Mouse (Mus musculus) kidney, adult 2 months (tissue): ENCODE measurements around the gene Pfkfb2. TPM values are rescaled to one million over a fixed set of nuclear protein-coding genes. Genes with fewer than 3 reads are reported as not detected.

Source experiments
- DNase-seq: peaks from one replicate; pipeline ENCODE4 v3.0.0; 2021
- H3K27ac ChIP-seq: fragments of 200-500 bp; 2 replicates; pipeline ENCODE4 v1.5.1; 2012; ENCODE audit warnings: low read depth, low read length, control low read depth, inconsistent platforms; ENCODE audit not compliant: insufficient read depth
- H3K27me3 ChIP-seq: fragments of 200-500 bp; replicated peaks from 2 replicates; pipeline ENCODE4 v1.6.1; 2012; ENCODE audit warnings: mild to moderate bottlenecking, moderate library complexity, low read length, inconsistent platforms; ENCODE audit not compliant: control insufficient read depth, insufficient read depth
- H3K36me3 ChIP-seq: fragments of 200-500 bp; 2 replicates; pipeline ENCODE4 v1.6.1; 2012; ENCODE audit warnings: mild to moderate bottlenecking, moderate library complexity, low read length, inconsistent platforms; ENCODE audit not compliant: control insufficient read depth, insufficient read depth
- H3K4me1 ChIP-seq: fragments of 200-500 bp; 2 replicates; pipeline ENCODE4 v1.6.1; 2011; ENCODE audit warnings: low read length; ENCODE audit not compliant: control insufficient read depth, insufficient read depth
- H3K4me3 ChIP-seq: fragments of 200-500 bp; 2 replicates; pipeline ENCODE4 v1.5.1; 2011; ENCODE audit warnings: mild to moderate bottlenecking, low read depth, low read length, control low read depth; ENCODE audit not compliant: insufficient read depth
- CTCF ChIP-seq: fragments of 200-500 bp; conservative IDR thresholded peaks from 2 replicates; pipeline ENCODE4 v1.5.1; 2011; ENCODE audit warnings: low read depth, mild to moderate bottlenecking, control low read depth, low read length, moderate library complexity, mixed read lengths; ENCODE audit not compliant: insufficient read depth, insufficient read length
- POLR2A ChIP-seq: fragments of 200-500 bp; IDR thresholded peaks from one replicate; pipeline ENCODE4 v1.6.1; 2011; ENCODE audit warnings: low read depth, low read length, control low read depth
- WGBS: fragments of 180-500 bp; shearing (Covaris S2); methylation state at CpG from one replicate; pipeline ENCODE4 v1.1.7; 2018; 5-methylcytosine and 5-hydroxymethylcytosine counted together
- polyA plus RNA-seq: library from polyadenylated mRNA; depleted of rRNA; stranded (reverse); fragments of >200 nt; gene quantifications from 2 replicates; pipeline ENCODE4 v1.2.3, GENCODE M21; 2012

The Pfkfb2 gene
- polyA plus RNA-seq, 1 experiment = 9.2 TPM

GRCm38 (mm10) chr1:130737916-130738315 lies 8.9 kb upstream of the Pfkfb2 start:
- H3K4me3 ChIP-seq = no peak overlapping the region
- no peak for TF ChIP-seq CTCF
- TF ChIP-seq POLR2A = no peak
- no peaks in the 10 kb centered on the region for H3K36me3 ChIP-seq
- WGBS = 90% methylated on average over 7 of the region's 7 CpGs
- no peak for DNase-seq
- H3K27me3 ChIP-seq = no peaks in the 10 kb centered on the region
- peaks cover 8% of the 10 kb centered on the region for H3K4me1 ChIP-seq
- H3K27ac ChIP-seq = no peak overlapping the region

DNA sequence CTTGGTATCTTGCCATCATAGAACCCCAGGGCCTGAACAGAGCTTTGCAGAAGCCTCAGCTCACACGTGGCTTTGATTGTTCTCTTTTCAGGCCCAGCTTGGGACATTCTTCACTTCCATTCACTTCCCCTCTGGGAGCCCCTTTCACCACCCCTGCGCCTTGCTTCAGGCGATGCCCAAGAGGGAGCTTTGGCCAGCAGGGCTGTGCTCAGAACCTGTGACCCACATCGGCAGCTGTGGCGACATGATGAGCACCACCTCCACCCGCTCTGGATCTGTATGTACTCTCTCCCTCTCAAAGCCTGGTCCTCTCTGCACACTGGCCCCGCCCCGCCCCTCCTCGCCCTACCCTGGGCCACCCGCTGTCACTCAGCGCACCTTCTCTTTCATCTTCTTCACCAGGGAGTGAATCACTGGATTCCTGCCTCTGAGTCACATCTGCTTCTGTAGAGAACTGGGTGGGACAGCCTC lies 8.4 kb upstream of the Pfkfb2 start:
- Histone ChIP-seq H3K36me3 (no peaks in the 10 kb centered on the region), H3K4me3 (no peak overlapping the region), H3K27me3 (no peaks in the 10 kb centered on the region), H3K27ac (no peak overlapping the region), H3K4me1 (peaks cover 8% of the 10 kb centered on the region)
- TF ChIP-seq POLR2A (no peak), CTCF (no peak)
- WGBS = 59% methylated on average over 11 of the region's 11 CpGs
- DNase-seq = no peak

DNA sequence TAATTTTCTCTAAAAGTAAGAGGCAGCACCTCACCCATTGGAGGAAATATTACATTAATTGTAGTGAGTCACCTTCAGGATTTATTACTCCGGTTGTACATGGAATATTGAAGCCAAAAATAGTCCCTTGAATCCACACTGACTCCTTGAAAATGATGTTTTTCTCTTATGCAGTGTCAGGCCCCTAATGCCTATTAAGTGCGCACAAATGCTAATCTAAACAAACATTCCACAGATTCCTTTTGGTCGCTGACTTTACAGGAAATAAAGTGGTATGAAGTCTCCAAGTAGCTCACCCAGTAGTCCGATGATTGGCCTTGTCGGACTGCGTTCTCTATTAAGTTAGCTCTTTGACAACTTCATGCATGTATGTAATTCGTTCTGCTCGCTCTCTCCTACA lies 5.8 kb upstream of the Pfkfb2 start:
- peak overlapping the region; percentile 6 for H3K4me3 ChIP-seq
- peaks cover 8% of the 10 kb centered on the region for H3K4me1 ChIP-seq
- H3K27me3 ChIP-seq = no peaks in the 10 kb centered on the region
- TF ChIP-seq POLR2A (no peak), CTCF (no peak)
- DNase-seq = peak; percentile 43
- H3K36me3 ChIP-seq = no peaks in the 10 kb centered on the region
- 43% methylated on average over 8 of the region's 8 CpGs for WGBS
- peak overlapping the region; percentile 100 for H3K27ac ChIP-seq

GRCm38 (mm10) chr1:130734452-130734851 lies 5.4 kb upstream of the Pfkfb2 start:
- Histone ChIP-seq H3K4me1 (peaks cover 8% of the 10 kb centered on the region), H3K36me3 (no peaks in the 10 kb centered on the region), H3K27me3 (no peaks in the 10 kb centered on the region), H3K4me3 (peak overlapping the region; percentile 44), H3K27ac (peak overlapping the region; percentile 100)
- DNase-seq = peak; percentile 50
- TF ChIP-seq CTCF (no peak), POLR2A (no peak)
- 22% methylated on average over 5 of the region's 5 CpGs for WGBS

- no peaks in the 10 kb centered on the region for H3K27me3 ChIP-seq
- peak overlapping the region; percentile 100 for H3K27ac ChIP-seq
- 48% methylated on average over 4 of the region's 4 CpGs for WGBS
- no peaks in the 10 kb centered on the region for H3K36me3 ChIP-seq
- TF ChIP-seq POLR2A (peak; percentile 25), CTCF (no peak)
- peaks cover 8% of the 10 kb centered on the region for H3K4me1 ChIP-seq
- peak; percentile 90 for DNase-seq
- peak overlapping the region; percentile 33 for H3K4me3 ChIP-seq
Measured at GRCm38 (mm10) chr1:130733671-130734070, 4.6 kb upstream of the Pfkfb2 start.

DNA sequence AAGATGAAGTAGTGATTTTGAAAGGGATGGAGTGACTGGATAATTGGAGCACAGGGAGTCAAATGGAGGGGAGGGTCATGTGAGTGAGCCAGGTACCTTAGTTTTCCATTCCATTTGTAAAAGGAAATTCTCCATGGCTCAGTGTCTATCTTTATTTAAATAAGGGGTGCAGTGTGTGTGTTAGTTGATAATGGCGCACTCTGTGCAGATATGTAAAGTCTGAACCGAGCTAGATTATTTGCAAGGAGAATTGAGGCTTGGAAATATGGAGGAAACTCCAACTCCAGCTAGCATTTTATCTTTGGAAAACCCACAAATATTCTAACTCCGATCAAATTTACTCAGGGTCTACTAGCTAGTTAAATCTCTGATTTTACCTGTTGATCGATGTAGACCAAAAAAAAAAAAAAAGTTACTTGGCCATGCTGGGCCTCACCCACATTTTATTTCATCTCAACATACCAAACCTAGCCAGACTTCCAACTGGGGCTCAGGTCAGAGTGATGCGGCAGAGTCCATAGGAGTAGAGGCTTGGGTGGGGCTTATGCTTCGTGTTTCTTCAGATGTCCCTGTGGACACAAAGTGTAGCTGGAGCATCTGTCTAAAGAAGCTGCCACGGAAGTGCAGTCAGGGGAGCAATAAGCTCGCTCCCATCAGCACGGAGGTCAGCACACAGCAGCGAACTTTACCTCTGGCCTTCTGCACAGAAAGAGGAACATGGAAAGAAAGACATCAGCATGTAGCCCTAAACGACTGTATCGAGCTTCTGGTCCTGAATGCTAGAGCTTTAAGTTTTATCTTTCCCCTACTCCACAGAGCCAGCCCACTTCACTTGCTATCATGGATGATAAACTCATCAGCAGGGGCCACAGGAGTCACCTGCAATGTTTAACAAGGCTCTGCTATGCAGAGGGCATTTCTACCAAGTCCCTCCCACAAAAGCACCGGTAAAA lies 3.9 kb upstream of the Pfkfb2 start:
- H3K36me3 ChIP-seq = no peaks in the 10 kb centered on the region
- no peak for TF ChIP-seq POLR2A
- no peak for TF ChIP-seq CTCF
- peak overlapping the region; percentile 33 for H3K4me3 ChIP-seq
- peak overlapping the region; percentile 100 for H3K27ac ChIP-seq
- peaks cover 11% of the 10 kb centered on the region for H3K4me1 ChIP-seq
- no peaks in the 10 kb centered on the region for H3K27me3 ChIP-seq
- WGBS = 56% methylated on average over 13 of the region's 13 CpGs
- DNase-seq = no peak

DNA sequence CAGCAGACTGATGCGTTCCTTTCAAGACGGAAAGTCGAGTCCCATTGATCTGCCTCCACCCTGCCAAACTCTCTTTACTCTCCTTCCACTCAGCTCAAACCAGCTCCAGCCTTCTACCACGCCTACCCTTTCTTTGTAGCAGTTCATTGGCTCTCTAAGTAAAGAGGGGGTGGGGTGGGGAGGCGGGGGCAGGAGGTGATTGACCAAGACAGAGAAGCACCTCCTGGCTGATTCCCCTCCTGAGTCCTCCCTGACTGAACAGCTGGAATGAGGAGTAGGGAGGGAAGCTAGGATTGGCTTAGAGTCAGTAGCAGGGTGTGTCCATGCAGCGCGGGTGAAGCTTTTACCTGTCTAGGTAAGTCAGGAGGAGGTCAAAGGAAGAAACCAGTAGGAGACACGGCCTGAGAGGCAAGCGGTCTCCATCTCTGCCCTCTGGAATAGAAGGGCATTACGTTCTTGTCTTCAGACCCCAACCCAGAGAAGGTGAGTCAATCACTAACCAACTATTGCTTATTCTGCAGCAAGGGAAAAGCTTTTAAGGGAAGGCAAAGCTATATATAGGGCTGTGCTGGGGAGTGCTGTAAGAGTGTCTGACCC lies 2.8 kb upstream of the Pfkfb2 start, which contains the start of gene AA986860:
Gene AA986860 (plus strand): TSS at position 236 of the 597 bp plus-strand sequence.
- Histone ChIP-seq H3K36me3 (no peaks in the 10 kb centered on the region), H3K27ac (peak within 1 kb of the TSS; percentile 70)
- DNase-seq = peak; percentile 88

More for the DNA sequence above, 2.8 kb upstream of the Pfkfb2 start, which contains the start of gene AA986860:
- H3K4me3 ChIP-seq = peak within 1 kb of the TSS; percentile 45
- H3K27me3 ChIP-seq = no peaks in the 10 kb centered on the region
- H3K4me1 ChIP-seq = peaks cover 12% of the 10 kb centered on the region
- 13% methylated on average over 10 of the region's 10 CpGs for WGBS
- TF ChIP-seq POLR2A = no peak
- no peak for TF ChIP-seq CTCF
